Mouse (Mus musculus): ENCODE measurements at regions not wholly inside any gene's neighbourhood (a gene's known extent, or its start where the extent isn't known, plus 50 kb on each side); places are given as distances from the start of the nearest gene placed in this dataset.

DNA sequence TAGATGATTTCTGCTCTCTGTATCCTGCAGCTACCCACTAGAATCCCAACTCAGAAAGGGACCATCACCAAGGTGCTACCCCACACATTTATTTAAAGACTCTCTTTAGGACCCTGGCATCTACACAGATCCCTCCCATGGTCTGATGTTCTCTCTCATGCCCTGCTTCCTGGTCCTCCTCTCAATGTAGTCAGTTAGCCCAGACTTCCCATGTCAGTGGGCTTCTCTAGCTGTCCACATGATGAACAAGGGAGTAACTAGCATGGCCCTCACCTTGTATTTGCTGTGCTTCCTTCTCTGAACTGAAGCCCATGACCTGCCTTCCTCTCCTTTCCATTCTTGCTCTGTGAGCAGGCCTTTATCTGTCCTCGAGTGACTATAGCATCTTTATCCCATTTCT is 71.8 kb upstream of the Adam6b start:
- TF ChIP-seq POLR2A (IDR thresholded peaks at IDR 0.05; ENCODE audit: borderline replicate concordance, low read depth, low read length) (no peak), CTCF (IDR thresholded peaks at IDR 0.05; ENCODE audit: low read depth, low read length) (no peak)

All from bone marrow macrophage, adult 2 months (primary cell).